Mouse (Mus musculus) activated CD4-positive, CD25-positive, alpha-beta regulatory T cell (primary cell): ENCODE results near the gene Gmpr. TPM values are rescaled to one million over a fixed set of nuclear protein-coding genes. Genes with fewer than 3 reads are reported as not detected.

Experiments used
- polyA plus RNA-seq, 2 experiments: library from polyadenylated mRNA; unstranded; fragments of 100-300 nt; shearing (Covaris generic); gene quantifications; one replicate each; pipeline ENCODE4 v1.2.1; 2017

The Gmpr gene
- under 1 TPM; 0.32 to 0.37 TPM for polyA plus RNA-seq

DNA sequence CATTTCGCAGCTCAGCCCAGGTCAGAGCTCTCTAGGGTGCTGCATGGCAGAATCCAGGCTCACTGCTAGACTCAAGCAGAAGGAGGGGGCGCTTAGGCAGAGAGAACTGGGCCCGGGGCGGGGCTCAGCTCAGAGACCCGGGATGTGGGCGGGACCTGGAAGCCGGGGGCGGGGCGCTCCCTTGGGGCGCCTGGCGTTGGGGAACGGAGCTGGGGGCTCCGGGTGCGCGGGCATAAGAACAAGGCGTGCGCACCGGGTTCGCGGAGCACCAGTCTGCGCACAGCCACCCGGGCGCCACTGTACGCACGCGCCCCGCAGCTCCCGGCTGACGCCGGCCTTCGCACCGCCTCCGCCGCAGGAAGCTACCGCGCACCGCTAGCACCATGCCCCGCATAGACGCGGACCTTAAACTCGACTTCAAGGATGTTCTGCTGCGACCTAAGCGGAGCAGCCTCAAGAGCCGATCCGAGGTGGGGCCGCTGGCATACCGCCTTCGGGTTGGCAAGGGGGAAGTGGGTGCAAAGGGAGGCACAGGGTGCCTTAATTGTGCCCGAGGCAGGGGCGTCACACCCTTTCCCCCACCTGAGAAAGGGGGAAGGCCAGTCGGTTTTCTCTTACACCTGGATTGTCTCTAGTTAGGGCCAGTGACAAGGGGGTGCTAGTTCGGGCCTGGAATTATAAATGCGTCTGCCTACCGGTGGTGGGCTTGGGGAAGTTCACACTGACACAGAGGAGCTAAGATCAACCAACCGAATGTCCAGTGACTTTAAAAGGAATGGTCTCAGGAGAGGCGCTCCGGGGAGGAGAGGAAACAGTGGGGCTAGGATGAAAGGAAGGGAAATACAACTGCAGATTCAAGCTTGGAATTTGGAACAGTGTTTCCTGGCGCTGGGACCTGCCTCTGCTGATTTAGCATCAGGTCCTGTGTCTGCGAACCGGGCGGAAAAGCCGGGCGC is at the start of gene Gmpr:
TSS of gene Gmpr (plus strand) at position 171 of the 956 bp plus-strand sequence.

Other genes starting within 250 kb of the Gmpr start
- gene Mylip, start 117.7 kb upstream of the Gmpr start, polyA plus RNA-seq = 10 to 100 TPM; 24.1 to 43.7 TPM